Mouse (Mus musculus): ENCODE results near the gene Pml.

GRCm38 (mm10) chr9:58268384-58269313 lies 19.1 kb upstream of the Pml start:
- TF ChIP-seq CTCF (IDR thresholded peaks at IDR 0.05; ENCODE audit: low read depth, low read length), result peak; percentile 81
- TF ChIP-seq POLR2A (IDR thresholded peaks at IDR 0.05; ENCODE audit: borderline replicate concordance, low read depth, low read length), result no peak

Measured in bone marrow macrophage, adult 2 months (primary cell).